Mouse (Mus musculus) small intestine, adult 2 months (tissue): ENCODE measurements at regions not wholly inside any gene's neighbourhood (a gene's known extent, or its start where the extent isn't known, plus 50 kb on each side); places are given as distances from the start of the nearest gene placed in this dataset.

Source experiments
- H3K27ac ChIP-seq: fragments of 200-500 bp; 2 replicates; pipeline ENCODE4 v1.5.1; 2012; ENCODE audit warnings: low read depth, low read length, control low read depth, inconsistent platforms; ENCODE audit not compliant: insufficient read depth
- H3K27me3 ChIP-seq: fragments of 200-500 bp; 2 replicates; pipeline ENCODE4 v1.6.1; 2012; ENCODE audit warnings: mild to moderate bottlenecking, moderate library complexity, low read length, inconsistent platforms; ENCODE audit not compliant: control insufficient read depth, insufficient read depth
- H3K36me3 ChIP-seq: fragments of 200-500 bp; 2 replicates; pipeline ENCODE4 v1.6.1; 2012; ENCODE audit warnings: mild to moderate bottlenecking, low read length, control low read depth, inconsistent platforms; ENCODE audit not compliant: control insufficient read depth, insufficient read depth
- H3K4me1 ChIP-seq: fragments of 200-500 bp; 2 replicates; pipeline ENCODE4 v1.6.1; 2012; ENCODE audit warnings: low read length, inconsistent platforms, mixed read lengths; ENCODE audit not compliant: control insufficient read depth, insufficient read depth, insufficient read length
- H3K4me3 ChIP-seq: fragments of 200-500 bp; 2 replicates; pipeline ENCODE4 v1.5.1; 2012; ENCODE audit warnings: low read depth, mild to moderate bottlenecking, control low read depth, inconsistent platforms, low read length, moderate library complexity
- CTCF ChIP-seq: fragments of 200-500 bp; IDR thresholded peaks from 2 replicates; pipeline ENCODE4 v1.5.1; 2012; ENCODE audit warnings: low read depth, mild to moderate bottlenecking, control low read depth, inconsistent platforms, low read length, moderate library complexity, mixed read lengths; ENCODE audit not compliant: insufficient replicate concordance, insufficient read length; ENCODE audit errors: extremely low read depth
- POLR2A ChIP-seq: fragments of 200-500 bp; IDR thresholded peaks from 2 replicates; pipeline ENCODE4 v1.6.1; 2012; ENCODE audit warnings: low read depth, mild to moderate bottlenecking, control low read depth, inconsistent platforms, low read length, moderate library complexity
- WGBS: fragments of 180-500 bp; shearing (Covaris S2); methylation state at CpG from one replicate; pipeline ENCODE4 v1.1.7; 2018; 5-methylcytosine and 5-hydroxymethylcytosine counted together

- Histone ChIP-seq H3K27me3 (no peaks in the 10 kb centered on the region), H3K4me3 (no peak overlapping the region), H3K27ac (no peak overlapping the region), H3K4me1 (no peaks in the 10 kb centered on the region; the same call in 1 of the 2 replicates), H3K36me3 (no peaks in the 10 kb centered on the region)
- TF ChIP-seq POLR2A (no peak), CTCF (no peak)
- 80% methylated on average over 2 of the region's 2 CpGs for WGBS
Observed at GRCm38 (mm10) chr15:25468478-25468877, 54.9 kb upstream of the Basp1 start.

GRCm38 (mm10) chr15:25469185-25469845 is 55.8 kb upstream of the Basp1 start:
- Histone ChIP-seq H3K27ac (no peak overlapping the region), H3K27me3 (no peaks in the 10 kb centered on the region), H3K36me3 (no peaks in the 10 kb centered on the region), H3K4me3 (no peak overlapping the region), H3K4me1 (no peaks in the 10 kb centered on the region; the same call in 1 of the 2 replicates)
- no peak for TF ChIP-seq POLR2A
- WGBS = 49% methylated on average over 16 of the region's 16 CpGs

- no peak overlapping the region for H3K4me3 ChIP-seq
- TF ChIP-seq CTCF (no peak), POLR2A (no peak)
- WGBS = 90% methylated on average over 5 of the region's 5 CpGs
- H3K36me3 ChIP-seq = no peaks in the 10 kb centered on the region
- no peaks in the 10 kb centered on the region for H3K27me3 ChIP-seq
- H3K4me1 ChIP-seq = no peaks in the 10 kb centered on the region; the same call in 1 of the 2 replicates
- H3K27ac ChIP-seq = no peak overlapping the region
Observed at GRCm38 (mm10) chr15:25471331-25471730, 57.8 kb upstream of the Basp1 start.

- Histone ChIP-seq H3K4me1 (no peaks in the 10 kb centered on the region; the same call in 1 of the 2 replicates), H3K27me3 (no peaks in the 10 kb centered on the region), H3K4me3 (no peak overlapping the region), H3K27ac (no peak overlapping the region), H3K36me3 (no peaks in the 10 kb centered on the region)
- 64% methylated on average over 3 of the region's 3 CpGs for WGBS
- no peak for TF ChIP-seq POLR2A
- TF ChIP-seq CTCF = no peak
Observed at GRCm38 (mm10) chr15:25473201-25473710, 59.7 kb upstream of the Basp1 start.

GRCm38 (mm10) chr15:25474096-25474495 is 60.5 kb upstream of the Basp1 start:
- Histone ChIP-seq H3K36me3 (no peaks in the 10 kb centered on the region), H3K27ac (no peak overlapping the region), H3K27me3 (no peaks in the 10 kb centered on the region), H3K4me3 (no peak overlapping the region), H3K4me1 (no peaks in the 10 kb centered on the region; the same call in 1 of the 2 replicates)
- TF ChIP-seq CTCF (no peak), POLR2A (no peak)
- 83% methylated on average over 3 of the region's 3 CpGs for WGBS

GRCm38 (mm10) chr15:25482586-25482985 is 69.0 kb upstream of the Basp1 start:
- WGBS = 66% methylated on average over 3 of the region's 3 CpGs
- TF ChIP-seq CTCF (no peak), POLR2A (no peak)

GRCm38 (mm10) chr15:25485372-25485771 is 71.8 kb upstream of the Basp1 start:
- Histone ChIP-seq H3K27me3 (no peaks in the 10 kb centered on the region), H3K36me3 (no peaks in the 10 kb centered on the region), H3K27ac (no peak overlapping the region; the same call in 1 of the 2 replicates), H3K4me3 (no peak overlapping the region), H3K4me1 (no peaks in the 10 kb centered on the region)
- 67% methylated on average over 9 of the region's 9 CpGs for WGBS
- TF ChIP-seq CTCF = no peak
- TF ChIP-seq POLR2A = no peak

More at GRCm38 (mm10) chr15:25482586-25482985, 69.0 kb upstream of the Basp1 start:
- no peaks in the 10 kb centered on the region for H3K36me3 ChIP-seq
- no peak overlapping the region for H3K27ac ChIP-seq
- no peaks in the 10 kb centered on the region for H3K4me1 ChIP-seq
- H3K4me3 ChIP-seq = no peak overlapping the region
- H3K27me3 ChIP-seq = no peaks in the 10 kb centered on the region

- WGBS = 85% methylated on average over 7 of the region's 7 CpGs
- Histone ChIP-seq H3K4me1 (no peaks in the 10 kb centered on the region), H3K27ac (0 out of 2 replicates have a peak overlapping the region, but pooled peaks have one; percentile 29), H3K4me3 (no peak overlapping the region), H3K36me3 (no peaks in the 10 kb centered on the region), H3K27me3 (no peaks in the 10 kb centered on the region)
- TF ChIP-seq CTCF = no peak
- TF ChIP-seq POLR2A = no peak
Observed at GRCm38 (mm10) chr15:25486158-25486557, 72.6 kb upstream of the Basp1 start.
